Mouse (Mus musculus): ENCODE results near the gene Adamts12. TPM values are rescaled to one million over a fixed set of nuclear protein-coding genes. Genes with fewer than 3 reads are reported as not detected.

The Adamts12 gene
- total RNA-seq, 2 experiments from 2014 or later = 0.30 to 0.43 TPM

DNA sequence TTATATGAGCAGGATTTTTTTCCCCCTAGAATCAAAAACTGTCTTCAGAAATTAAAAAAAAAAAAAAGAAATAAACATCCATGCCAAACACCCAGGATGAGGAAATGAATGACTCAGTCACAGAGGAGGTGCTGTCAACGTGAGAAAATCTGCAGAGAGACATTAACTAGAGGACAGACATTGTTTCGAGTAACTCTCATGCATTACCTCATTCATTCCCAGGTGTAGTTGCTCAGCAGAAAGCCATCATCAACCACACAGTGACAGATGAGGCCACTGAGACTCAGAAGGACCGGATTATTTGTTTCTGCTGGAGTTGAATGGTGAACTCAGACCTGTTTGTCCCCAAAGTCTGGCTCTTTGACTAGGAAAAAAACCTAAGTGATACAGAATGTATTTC, 81.0 kb downstream of the Adamts12 start:
- DNase-seq (ENCODE audit: low spot score in 2 of 2) = no peak

- no peak for DNase-seq (ENCODE audit: low spot score in 2 of 2)
Measured at GRCm38 (mm10) chr15:11159386-11159785, 94.8 kb downstream of the Adamts12 start.

GRCm38 (mm10) chr15:11160759-11161158, 96.2 kb downstream of the Adamts12 start:
- no peak for DNase-seq (ENCODE audit: low spot score in 2 of 2)

DNA sequence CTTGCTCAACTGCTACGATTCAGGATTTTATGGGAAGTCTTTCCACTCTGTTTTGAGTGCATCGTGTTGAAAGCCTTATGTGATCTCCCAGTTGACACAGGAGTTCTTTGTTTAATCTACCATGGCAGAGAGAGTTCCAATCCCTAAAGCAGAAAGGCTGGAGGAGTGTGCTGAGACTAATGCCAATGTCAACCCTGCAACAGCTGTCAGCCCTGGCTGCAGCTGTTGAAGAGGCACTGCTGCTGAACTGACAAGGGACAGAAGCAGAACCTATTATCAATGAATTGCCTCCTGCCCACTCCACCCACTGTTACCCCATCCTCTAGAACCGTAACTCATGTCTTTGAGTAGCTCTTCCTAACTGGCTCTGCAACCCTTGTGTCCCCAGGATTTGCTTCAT, 101.3 kb downstream of the Adamts12 start:
- DNase-seq (ENCODE audit: low spot score in 2 of 2) = no peak

DNA sequence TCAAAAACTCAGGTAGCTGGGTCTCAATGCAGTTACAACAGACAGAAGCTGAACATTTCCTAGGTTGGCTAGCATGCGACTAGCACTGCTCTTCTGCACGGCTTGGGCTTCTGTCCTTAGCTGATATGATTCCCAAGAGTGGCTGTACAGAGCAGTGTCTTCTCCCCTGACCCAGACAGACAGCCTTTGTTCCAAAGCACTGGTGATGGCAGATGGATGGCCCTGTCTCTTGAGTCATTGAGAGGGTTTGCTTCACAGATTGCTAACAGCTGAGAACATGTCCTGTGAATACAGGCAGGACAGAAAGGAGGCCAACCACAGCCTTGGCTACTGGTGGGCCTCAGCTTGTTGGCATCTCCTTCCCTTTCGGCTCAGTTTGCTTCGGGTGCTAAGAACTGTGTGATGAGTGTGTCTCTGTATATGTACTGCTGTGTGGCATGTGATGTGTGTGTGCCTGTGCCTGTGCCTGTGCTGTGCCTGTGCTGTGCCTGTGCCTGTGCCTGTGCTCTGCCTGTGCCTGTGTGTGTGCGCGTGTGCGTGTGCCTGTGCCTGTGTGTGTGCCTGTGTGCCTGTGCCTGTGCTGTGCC, 109.4 kb downstream of the Adamts12 start:
- DNase-seq (ENCODE audit: low spot score in 2 of 2) = no peak

DNA sequence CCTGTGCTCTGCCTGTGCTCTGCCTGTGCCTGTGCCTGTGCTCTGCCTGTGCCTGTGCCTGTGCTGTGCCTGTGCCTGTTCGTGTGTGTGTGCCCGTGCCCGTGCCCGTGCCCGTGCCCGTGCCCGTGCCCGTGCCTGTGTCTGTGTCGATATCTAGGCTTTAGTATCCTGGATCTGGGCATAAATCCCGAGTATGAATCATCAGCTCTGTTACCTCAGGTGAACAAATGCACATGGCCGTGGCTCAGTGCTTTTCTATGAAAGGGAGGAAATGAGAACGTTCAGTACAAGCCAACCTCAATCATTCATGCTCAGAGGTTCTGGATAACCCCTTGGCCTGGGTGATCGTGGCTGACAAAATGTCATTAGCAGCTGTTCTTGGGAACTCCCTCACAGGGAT, 110.3 kb downstream of the Adamts12 start:
- no peak for DNase-seq (ENCODE audit: low spot score in 2 of 2)

DNA sequence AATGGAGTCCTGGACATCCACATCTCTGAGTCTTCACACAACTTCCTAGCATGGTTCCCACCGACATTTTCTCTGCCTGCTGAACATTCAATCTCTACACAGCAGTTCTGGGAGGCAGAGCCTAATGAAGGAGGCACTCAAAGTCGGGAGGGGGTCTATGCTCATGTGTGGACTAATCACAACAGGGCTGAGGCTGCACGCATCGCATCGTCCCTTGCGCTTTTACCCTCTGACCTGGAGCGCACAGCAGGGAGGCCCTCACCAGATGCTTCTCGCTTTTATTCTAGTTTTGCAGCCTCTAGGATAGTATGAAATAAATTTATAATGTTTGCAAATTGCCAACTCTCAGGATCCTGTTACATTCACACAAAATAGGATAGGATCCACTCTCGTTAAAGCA, 112.9 kb downstream of the Adamts12 start:
- DNase-seq (ENCODE audit: low spot score in 2 of 2) = no peak

- DNase-seq (ENCODE audit: low spot score in 2 of 2) = no peak
Measured at GRCm38 (mm10) chr15:11179751-11180169, 115.2 kb downstream of the Adamts12 start.

DNA sequence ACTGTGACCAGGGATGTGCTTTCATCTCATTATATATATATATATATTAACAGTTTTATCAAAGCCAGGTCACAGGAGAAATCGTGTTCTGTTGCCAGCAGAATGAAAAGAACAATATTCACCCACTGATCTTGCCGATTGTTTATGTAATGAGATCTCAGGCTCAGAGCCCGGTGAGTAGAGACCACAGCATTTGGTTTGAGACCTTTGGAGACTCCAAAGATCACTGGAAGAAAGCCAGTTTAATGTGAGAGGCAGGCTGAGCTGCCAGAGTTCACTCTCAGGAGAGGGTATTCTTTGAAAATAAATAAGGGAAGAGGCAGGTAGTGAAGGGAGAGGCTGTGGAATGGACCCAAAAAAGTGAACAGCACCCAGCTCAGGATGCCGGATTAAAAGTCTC, 122.1 kb downstream of the Adamts12 start:
- no peak for DNase-seq (ENCODE audit: low spot score in 2 of 2)

DNA sequence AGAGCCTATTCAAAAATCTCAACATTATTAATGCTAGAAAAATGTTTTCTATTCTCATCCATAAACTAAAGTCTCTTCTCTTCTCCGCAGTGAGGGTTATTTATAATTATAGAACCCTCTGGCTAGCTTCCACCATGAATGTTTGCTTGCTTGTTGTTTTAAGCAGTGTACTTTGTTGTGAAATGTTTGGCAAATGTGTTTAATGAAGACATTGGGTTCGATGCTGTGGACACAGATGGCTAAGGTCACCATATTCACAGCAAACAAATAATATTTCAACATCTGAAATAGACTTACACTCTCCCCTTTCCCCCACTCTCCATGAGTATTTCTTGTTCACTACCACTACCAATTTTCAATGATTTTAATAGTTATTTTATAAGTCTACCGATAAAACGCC, 125.9 kb downstream of the Adamts12 start:
- no peak for DNase-seq (ENCODE audit: low spot score in 2 of 2)

DNA sequence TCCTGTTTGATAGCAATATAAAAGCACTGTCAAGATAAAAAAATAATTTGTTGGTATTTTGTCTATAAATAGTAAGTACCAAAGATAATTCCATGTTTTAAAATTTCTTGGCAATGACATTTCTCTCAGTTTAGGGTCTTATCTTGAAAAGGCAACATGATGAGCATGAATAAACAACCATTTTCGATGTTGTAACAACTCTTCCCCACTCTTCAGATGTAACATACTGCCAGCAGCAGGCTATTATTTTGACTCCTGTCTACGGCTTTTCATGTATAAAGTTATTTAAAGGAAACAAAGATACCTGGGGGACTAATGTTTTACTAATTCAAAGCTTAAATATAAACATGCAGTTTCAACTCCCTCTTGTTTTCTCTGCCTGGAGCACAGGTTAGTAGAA, 128.2 kb downstream of the Adamts12 start:
- no peak for DNase-seq (ENCODE audit: low spot score in 2 of 2)

DNA sequence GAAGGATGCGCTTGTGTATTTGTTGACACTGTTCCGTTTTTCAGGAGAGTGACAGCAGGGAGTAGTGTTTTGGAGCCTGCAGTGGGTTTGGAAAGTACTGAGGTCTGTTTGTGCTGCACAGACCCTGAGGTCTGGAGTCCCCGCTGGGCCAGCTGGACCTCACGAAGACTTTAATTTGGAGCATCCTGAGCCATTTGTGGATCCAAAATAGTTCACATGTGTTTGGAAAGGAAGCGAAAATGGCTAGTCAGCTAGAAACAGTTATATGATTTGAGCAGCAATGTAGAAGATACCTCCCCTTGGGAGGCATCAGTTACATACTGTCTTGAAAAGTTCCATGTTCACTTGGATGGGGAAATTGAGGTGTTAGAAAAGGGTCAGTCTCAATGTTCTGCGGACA, 132.5 kb downstream of the Adamts12 start:
- DNase-seq (ENCODE audit: low spot score in 2 of 2) = no peak

- DNase-seq (ENCODE audit: low spot score in 2 of 2) = no peak
Measured at GRCm38 (mm10) chr15:11198246-11198795, 133.7 kb downstream of the Adamts12 start.

- no peak for DNase-seq (ENCODE audit: low spot score in 2 of 2)
Measured at GRCm38 (mm10) chr15:11203084-11203483, 138.5 kb downstream of the Adamts12 start.

DNA sequence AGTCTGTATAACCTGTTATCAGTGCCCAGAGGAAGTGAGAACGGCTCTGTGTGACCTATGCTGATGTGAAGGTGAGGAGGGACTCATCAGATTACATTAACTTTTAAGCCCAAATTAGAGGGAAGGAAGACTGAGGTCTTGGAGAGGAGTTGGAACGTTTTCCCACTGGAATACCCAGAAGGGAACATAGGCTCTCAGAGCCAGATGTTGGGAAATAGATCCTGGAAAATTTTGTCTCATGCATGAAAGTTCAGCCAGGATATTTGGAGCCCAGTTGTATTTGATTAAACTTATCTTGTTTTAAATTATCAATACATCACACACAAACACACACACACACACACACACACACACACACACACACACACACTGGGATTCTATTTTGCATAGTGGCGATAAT, 140.3 kb downstream of the Adamts12 start:
- no peak for DNase-seq (ENCODE audit: low spot score in 2 of 2)

GRCm38 (mm10) chr15:11210976-11211375, 146.4 kb downstream of the Adamts12 start:
- DNase-seq (ENCODE audit: low spot score in 2 of 2) = no peak

DNA sequence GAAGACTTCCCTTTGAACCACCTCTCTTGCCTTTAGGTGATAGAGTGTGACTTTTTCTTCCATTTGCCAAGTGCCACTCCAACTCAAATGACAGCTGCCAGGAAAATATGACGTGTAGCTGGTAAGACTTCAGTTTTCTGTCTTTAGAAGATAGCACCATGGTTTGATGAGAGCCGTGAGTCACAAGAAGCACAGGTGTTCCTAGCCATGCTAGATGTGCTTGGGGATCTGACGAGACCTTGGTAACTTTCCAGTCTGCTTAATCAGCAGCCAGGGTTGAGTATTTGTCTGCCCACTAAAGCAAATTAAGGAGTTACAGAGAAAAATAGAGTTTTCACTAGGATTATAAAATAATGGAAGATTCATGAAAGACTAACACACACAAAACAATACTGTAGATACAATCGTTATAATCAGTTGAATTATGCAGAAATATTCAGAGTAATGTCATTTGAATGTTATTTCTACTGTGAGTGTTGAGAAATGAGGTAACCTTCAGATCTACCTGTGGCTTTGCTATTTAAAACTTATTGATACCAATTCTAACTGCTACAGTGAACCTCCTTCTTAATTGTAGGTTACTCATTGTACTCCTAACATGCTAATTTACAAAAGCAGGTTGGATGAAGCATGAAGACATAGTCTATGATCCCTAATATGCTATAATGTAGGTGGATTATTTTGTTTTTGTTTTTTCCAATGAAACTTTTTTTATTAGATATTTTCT, 169.5 kb downstream of the Adamts12 start:
- DNase-seq (ENCODE audit: low spot score in 2 of 2) = no peak

- peak; percentile 18 to 45 for DNase-seq (ENCODE audit: low spot score in 2 of 2)
Measured at GRCm38 (mm10) chr15:11240406-11240805, 175.8 kb downstream of the Adamts12 start.

GRCm38 (mm10) chr15:11241288-11241687, 176.7 kb downstream of the Adamts12 start:
- no peak for DNase-seq (ENCODE audit: low spot score in 2 of 2)

GRCm38 (mm10) chr15:11246402-11246801, 181.8 kb downstream of the Adamts12 start:
- no peak for DNase-seq (ENCODE audit: low spot score in 2 of 2)

DNA sequence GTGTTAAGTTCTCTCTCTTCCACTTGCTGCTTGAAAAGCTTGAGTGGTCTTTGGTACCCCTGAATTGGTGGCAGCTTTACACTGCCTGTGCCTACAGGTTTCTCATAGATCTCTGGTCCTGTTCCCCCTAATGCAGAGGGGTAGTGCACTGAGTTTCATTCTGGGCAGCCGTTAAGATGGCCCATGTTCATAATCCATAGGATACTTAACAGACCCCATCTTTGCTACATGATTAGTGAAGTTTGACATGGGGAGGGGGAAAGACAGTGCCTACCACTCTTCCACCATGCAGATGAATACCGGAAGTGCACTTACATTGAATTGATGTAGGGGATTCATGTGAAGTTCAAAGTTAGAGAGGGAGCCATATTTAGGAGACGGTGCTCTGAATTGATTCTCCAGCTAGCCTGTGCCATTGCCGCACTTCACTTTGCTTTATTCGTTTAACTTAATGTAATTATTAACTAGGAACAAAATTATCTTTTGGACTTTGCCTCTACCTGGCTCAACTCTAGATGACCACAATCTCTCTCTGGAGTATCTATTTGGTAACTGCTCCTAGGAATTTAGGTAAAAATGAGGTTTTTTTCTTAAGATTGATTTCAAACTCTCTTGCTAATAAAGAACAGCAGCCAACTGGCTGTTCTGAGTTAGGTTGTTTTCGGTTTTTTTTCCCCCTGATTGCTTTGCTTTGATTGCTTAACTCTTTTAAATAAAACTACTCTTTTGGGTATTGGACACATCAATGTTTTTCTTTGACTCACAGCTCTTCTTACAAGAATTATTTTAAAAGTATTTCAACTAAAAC, 214.9 kb downstream of the Adamts12 start:
- DNase-seq (ENCODE audit: low spot score in 2 of 2) = no peak

DNA sequence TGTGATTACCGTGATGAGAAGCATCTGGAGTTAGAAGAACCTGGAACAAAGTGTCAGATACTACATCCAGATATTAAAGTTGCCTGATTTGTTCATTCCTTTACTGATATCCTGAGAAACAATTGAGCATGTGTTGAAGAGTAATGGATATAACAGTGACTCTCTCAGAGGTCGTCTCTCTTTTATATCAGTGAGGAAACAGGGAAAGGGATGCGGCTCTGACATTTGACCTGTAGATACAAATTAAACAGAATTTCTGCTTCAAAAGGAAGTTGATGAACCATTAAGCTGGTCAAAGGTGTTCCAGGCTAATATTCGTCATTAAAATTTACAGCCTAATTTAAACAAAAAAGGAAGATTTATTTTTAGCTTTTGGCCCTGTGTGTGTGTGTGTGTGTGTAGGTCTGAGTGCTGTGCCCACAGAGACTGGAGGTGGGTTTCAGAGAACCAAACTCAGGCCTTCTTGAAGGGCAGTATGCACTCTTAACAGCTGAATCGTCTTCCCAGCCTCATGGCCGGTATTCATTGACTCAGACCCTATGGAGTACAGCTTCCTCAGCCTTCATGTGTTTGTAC, 216.2 kb downstream of the Adamts12 start:
- no peak for DNase-seq (ENCODE audit: low spot score in 2 of 2)

All from layer of hippocampus, adult 18-20 months (tissue).